Mouse (Mus musculus) CH12.LX (cell line): Measurements from ENCODE around the gene Tmem129.

Experiments used
- CTCF ChIP-seq, 2 experiments: IDR thresholded peaks in 1 of 2; conservative IDR thresholded peaks in 1 of 2; 2 replicates each; pipeline ENCODE4 v1.5.1; 2011 to 2012; ENCODE audit warnings: low read depth in 2 of 2, low read length in 2 of 2, improper control_type of control experiment in 1 of 2, inconsistent platforms in 1 of 2, mild to moderate bottlenecking in 1 of 2, moderate library complexity in 1 of 2
- MAFK ChIP-seq: IDR thresholded peaks from 2 replicates; pipeline ENCODE4 v1.6.1; 2011; ENCODE audit warnings: low read length, improper control_type of control experiment; ENCODE audit not compliant: insufficient replicate concordance
- MAX ChIP-seq: IDR thresholded peaks from 2 replicates; pipeline ENCODE4 v1.6.1; 2011; ENCODE audit warnings: low read length, improper control_type of control experiment
- POLR2A ChIP-seq: IDR thresholded peaks from 2 replicates; pipeline ENCODE4 v1.6.1; 2011; ENCODE audit warnings: low read depth, mild to moderate bottlenecking, improper control_type of control experiment, low read length
- ZMIZ1 ChIP-seq: IDR thresholded peaks from 2 replicates; pipeline ENCODE4 v1.6.1; 2012; ENCODE audit warnings: low read depth, mild to moderate bottlenecking, inconsistent platforms, low read length, improper control_type of control experiment

DNA sequence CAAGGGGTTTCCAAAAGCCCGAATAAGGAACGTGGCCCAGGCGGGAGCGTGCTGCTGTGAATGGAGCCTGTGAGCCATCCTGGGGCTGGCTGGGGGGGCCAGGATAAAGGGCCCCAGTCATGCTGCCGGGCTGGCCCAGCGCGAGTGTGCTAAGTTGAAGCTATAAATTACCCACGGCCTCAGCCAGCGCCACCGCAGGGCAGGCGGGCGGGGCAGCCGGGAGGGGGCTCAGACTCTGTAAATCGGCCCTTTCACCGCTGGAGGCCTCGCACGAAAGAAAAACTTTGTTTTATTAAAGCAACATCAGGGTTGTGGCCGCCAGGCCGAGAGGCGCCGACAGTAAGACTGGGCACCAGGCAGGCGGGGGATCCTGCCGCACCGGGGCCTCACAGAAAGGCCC, 34.2 kb upstream of the Tmem129 start:
- no peak for TF ChIP-seq POLR2A
- no peak for TF ChIP-seq MAX
- no peak for TF ChIP-seq MAFK
- TF ChIP-seq ZMIZ1: no peak
- no peak for TF ChIP-seq CTCF (conservative IDR thresholded peaks at IDR 0.05 in 1 of 2, IDR thresholded peaks at IDR 0.05 in 1 of 2; ENCODE audit: low read depth in 2 of 2, low read length in 2 of 2)
